Mouse (Mus musculus) midbrain, embryonic 16.5 days (tissue): ENCODE results near the gene Gm13277. TPM values are rescaled to one million over a fixed set of nuclear protein-coding genes. Genes with fewer than 3 reads are reported as not detected.
"Not testable (repeated sequence)": the region's sequence is repeated elsewhere in the genome, so short reads cannot be mapped to it uniquely, and the experiment has no call there.

Experiments used
- ATAC-seq: fragments of 200-750 bp; cut with Nextera tagmentation; 2 replicates; pipeline ENCODE4 v1.8.0; 2017; ENCODE audit warnings: moderate TSS enrichment
- H3K27ac ChIP-seq: fragments of 300-500 bp; sonication (generic); 2 replicates; pipeline ENCODE4 v1.5.1; 2014; ENCODE audit warnings: mild to moderate bottlenecking, low read length, mixed read lengths
- H3K27me3 ChIP-seq: fragments of 300-500 bp; sonication (generic); 2 replicates; pipeline ENCODE4 v1.6.1; 2014; ENCODE audit warnings: low read depth, low read length, mixed read lengths; ENCODE audit not compliant: control insufficient read depth, insufficient read depth
- H3K36me3 ChIP-seq: fragments of 300-500 bp; sonication (generic); 2 replicates; pipeline ENCODE4 v1.6.1; 2014; ENCODE audit warnings: mild to moderate bottlenecking, low read length, moderate library complexity, mixed read lengths; ENCODE audit not compliant: control insufficient read depth, insufficient read depth
- H3K4me1 ChIP-seq: fragments of 300-500 bp; sonication (generic); 2 replicates; pipeline ENCODE4 v1.6.1; 2014; ENCODE audit warnings: mild to moderate bottlenecking, low read length, mixed read lengths; ENCODE audit not compliant: control insufficient read depth, insufficient read depth
- H3K4me2 ChIP-seq: fragments of 300-500 bp; sonication (generic); 2 replicates; pipeline ENCODE4 v1.6.1; 2014; ENCODE audit warnings: mild to moderate bottlenecking, low read length, mixed read lengths
- H3K4me3 ChIP-seq: fragments of 300-500 bp; sonication (generic); 2 replicates; pipeline ENCODE4 v1.5.1; 2014; ENCODE audit warnings: low read depth, mild to moderate bottlenecking, low read length, moderate library complexity, mixed read lengths
- H3K9ac ChIP-seq: fragments of 300-500 bp; sonication (generic); 2 replicates; pipeline ENCODE4 v1.6.1; 2014; ENCODE audit warnings: low read depth, low read length, mixed read lengths
- H3K9me3 ChIP-seq: fragments of 300-500 bp; sonication (generic); replicated peaks from 2 replicates; pipeline ENCODE4 v1.6.1; 2014; ENCODE audit warnings: mild to moderate bottlenecking, low read length, mixed read lengths; ENCODE audit not compliant: control insufficient read depth, poor library complexity, severe bottlenecking
- WGBS: fragments of 180-500 bp; shearing (Covaris S2); extraction: QIAGEN DNeasy Blood & Tissue Kit; methylation state at CpG from one replicate; pipeline ENCODE4 v1.1.7; 2014; 5-methylcytosine and 5-hydroxymethylcytosine counted together
- polyA plus RNA-seq: library from polyadenylated mRNA; unstranded; fragments of >200 nt; fragmentation: Nextera tagmentation; extraction: Ambion mirVana; gene quantifications from 2 replicates; pipeline ENCODE4 v1.2.1, GENCODE M21; 2015

Gene Gm13277
- polyA plus RNA-seq, 1 experiment from 2014 or later: not detected

DNA sequence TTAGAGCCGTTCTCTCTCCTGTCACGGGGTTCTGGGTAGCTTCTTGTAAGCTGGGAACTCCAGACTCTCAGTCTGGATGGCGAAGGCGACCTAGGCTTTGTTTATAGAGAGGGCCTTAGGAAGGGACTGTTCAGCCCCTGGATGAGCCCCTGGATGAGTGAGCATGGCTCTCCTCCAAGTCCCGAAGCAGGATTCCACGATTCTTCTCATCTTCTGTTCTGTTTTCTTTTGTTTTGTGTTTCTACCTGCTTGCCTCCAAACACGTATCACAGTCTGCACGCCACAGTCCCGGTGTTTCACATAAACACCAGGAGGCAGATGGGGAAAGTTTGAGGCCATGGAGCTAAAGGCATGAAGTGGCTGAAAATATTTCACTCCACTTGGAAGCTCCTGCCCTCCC is 29.7 kb upstream of the Gm13277 start:
- not testable (repeated sequence) for H3K4me1 ChIP-seq, H3K9ac ChIP-seq, H3K36me3 ChIP-seq, H3K4me2 ChIP-seq, H3K9me3 ChIP-seq, H3K4me3 ChIP-seq, H3K27ac ChIP-seq, ATAC-seq, H3K27me3 ChIP-seq
- 90% methylated on average over 9 of the region's 9 CpGs for WGBS

DNA sequence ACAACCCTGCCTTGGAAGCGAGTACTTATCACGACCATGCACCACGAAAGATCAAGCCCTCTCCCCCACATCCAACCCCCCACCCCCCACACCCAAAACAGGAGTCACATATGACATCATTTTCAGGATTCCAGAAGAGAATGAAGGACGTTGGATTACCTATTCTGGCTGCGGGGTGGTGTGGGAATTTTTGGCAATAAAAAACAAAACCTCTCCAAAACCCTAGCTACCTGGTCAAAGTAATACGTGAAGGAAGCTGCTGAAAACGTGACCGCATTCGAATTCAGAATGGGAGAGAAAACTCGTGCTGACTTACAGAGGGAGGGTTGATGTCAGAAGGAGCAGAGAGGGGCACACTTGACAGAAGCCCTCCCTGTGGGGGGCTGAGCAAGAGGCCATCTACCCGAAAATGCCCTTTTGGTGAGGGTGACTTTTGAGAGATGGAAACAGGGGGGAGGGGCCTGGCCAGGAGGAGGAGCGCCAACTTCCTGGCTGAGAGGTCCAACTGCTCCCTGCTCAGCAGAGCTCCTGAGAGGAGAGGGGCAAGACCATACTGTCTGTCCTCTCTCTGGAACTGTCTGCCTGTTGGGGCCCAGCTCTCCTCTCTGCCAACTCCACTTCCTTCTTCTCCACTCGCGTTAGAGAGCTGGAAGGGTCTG is 28.7 kb upstream of the Gm13277 start, which contains the start of gene Gm13283:
Gene Gm13283 (plus strand): TSS at position 510 of the 659 bp plus-strand sequence.
- 36% methylated on average over 6 of the region's 14 CpGs for WGBS
- not testable (repeated sequence) for H3K27me3 ChIP-seq, H3K27ac ChIP-seq, H3K36me3 ChIP-seq, H3K4me1 ChIP-seq, H3K9ac ChIP-seq, H3K9me3 ChIP-seq, ATAC-seq
- Histone ChIP-seq H3K4me2 (peak within 1 kb of the TSS; percentile 60), H3K4me3 (peak within 1 kb of the TSS; percentile 32)

DNA sequence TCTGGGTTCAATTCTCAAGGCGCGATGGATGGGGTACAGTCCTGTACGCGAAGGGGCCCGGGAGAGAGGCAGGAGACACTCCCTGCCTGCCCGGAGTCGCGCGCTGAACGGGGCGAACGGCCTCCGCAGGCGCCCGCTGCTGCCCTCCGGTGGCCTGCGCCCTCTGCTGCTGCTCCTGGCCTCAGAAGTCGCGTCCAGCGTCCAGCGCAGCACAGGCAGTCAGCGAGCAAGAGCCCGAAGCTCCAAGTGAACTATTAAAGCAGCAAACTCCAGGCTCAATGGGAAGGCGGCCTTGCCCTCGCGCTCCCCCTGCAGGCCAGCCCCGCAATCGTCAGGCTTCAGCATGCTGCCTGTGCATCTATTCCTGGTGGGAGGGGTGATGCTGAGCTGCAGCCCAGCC is 28.0 kb upstream of the Gm13277 start:
- not testable (repeated sequence) for H3K9me3 ChIP-seq, H3K9ac ChIP-seq, H3K27me3 ChIP-seq, H3K27ac ChIP-seq, H3K36me3 ChIP-seq, H3K4me1 ChIP-seq, ATAC-seq
- peak overlapping the region; percentile 32 for H3K4me3 ChIP-seq
- H3K4me2 ChIP-seq: peak overlapping the region; percentile 60
- 0% methylated on average over 12 of the region's 28 CpGs for WGBS

DNA sequence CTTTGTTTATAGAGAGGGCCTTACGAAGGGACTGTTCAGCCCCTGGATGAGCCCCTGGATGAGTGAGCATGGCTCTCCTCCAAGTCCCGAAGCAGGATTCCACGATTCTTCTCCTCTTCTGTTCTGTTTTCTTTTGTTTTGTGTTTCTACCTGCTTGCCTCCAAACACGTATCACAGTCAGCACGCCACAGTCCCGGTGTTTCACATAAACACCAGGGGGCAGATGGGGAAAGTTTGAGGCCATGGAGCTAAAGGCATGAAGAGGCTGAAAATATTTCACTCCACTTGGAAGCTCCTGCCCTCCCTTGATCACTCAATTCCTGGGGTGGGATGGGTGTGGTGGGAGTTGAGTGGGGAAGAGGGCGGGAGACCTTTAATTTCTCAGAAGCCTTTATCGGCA is 26.7 kb upstream of the Gm13277 start:
- WGBS: 65% methylated on average over 6 of the region's 8 CpGs
- not testable (repeated sequence) for H3K9ac ChIP-seq, H3K4me3 ChIP-seq, H3K27ac ChIP-seq, H3K4me2 ChIP-seq, H3K9me3 ChIP-seq, H3K36me3 ChIP-seq, H3K4me1 ChIP-seq, ATAC-seq, H3K27me3 ChIP-seq

DNA sequence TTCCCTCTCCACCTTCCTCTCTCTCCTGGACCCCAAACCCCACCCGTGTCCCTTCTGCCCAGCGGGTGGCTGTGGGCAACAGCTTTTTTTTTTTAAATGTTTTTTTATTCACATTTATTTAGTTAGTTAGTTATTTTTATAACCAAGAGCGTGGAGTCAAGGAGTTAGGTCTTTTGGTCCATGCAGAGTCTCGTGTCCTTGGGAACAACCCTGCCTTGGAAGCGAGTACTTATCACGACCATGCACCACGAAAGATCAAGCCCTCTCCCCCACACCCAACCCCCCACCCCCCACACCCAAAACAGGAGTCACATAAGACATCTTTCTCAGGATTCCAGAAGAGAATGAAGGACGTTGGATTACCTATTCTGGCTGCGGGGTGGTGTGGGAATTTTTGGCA is 26.1 kb upstream of the Gm13277 start:
- not testable (repeated sequence) for H3K4me1 ChIP-seq, H3K9me3 ChIP-seq, H3K9ac ChIP-seq, H3K4me3 ChIP-seq, H3K27ac ChIP-seq, H3K27me3 ChIP-seq, H3K36me3 ChIP-seq, H3K4me2 ChIP-seq, ATAC-seq
- WGBS: 59% methylated on average over 7 of the region's 9 CpGs

DNA sequence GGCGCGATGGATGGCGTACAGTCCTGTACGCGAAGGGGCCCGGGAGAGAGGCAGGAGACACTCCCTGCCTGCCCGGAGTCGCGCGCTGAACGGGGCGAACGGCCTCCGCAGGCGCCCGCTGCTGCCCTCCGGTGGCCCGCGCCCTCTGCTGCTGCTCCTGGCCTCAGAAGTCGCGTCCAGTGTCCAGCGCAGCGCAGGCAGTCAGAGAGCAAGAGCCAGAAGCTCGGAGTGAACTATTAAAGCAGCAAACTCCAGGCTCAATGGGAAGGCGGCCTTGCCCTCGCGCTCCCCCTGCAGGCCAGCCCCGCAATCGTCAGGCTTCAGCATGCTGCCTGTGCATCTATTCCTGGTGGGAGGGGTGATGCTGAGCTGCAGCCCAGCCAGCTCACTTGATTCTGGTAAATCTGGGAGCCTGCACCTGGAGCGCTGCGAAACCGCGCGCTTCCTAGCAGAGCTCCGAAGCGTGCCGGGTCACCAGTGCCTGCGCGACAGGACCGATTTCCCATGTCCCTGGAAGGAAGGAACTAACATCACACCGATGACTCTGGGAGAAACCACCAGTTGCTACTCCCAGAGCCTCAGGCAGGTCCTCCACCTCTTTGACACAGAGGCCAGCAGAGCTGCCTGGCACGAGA is 24.9 kb upstream of the Gm13277 start:
- peak overlapping the region; percentile 34 for H3K4me3 ChIP-seq
- ATAC-seq: not testable (repeated sequence)
- 5% methylated on average over 21 of the region's 42 CpGs for WGBS

DNA sequence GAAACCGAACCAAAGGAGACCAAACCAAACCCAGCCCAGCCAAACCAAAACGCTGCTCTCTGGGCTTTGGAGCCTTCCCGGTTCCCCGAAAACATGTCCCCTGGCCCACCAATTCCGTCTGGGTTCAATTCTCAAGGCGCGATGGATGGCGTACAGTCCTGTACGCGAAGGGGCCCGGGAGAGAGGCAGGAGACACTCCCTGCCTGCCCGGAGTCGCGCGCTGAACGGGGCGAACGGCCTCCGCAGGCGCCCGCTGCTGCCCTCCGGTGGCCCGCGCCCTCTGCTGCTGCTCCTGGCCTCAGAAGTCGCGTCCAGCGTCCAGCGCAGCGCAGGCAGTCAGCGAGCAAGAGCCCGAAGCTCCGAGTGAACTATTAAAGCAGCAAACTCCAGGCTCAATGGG is 14.9 kb upstream of the Gm13277 start, which contains the start of gene Gm13290:
Gene Gm13290 (plus strand): TSS at position 301 of the 400 bp plus-strand sequence.
- not testable (repeated sequence) for ATAC-seq, H3K4me2 ChIP-seq, H3K36me3 ChIP-seq, H3K9me3 ChIP-seq, H3K27me3 ChIP-seq, H3K4me3 ChIP-seq, H3K4me1 ChIP-seq, H3K27ac ChIP-seq, H3K9ac ChIP-seq
- no CpG with 5 or more reads among the region's 32 CpGs for WGBS

More for the DNA sequence above, 24.9 kb upstream of the Gm13277 start:
- H3K4me2 ChIP-seq: peak overlapping the region; percentile 60
- H3K27me3 ChIP-seq, H3K27ac ChIP-seq, H3K9ac ChIP-seq, H3K9me3 ChIP-seq, H3K36me3 ChIP-seq, H3K4me1 ChIP-seq: not testable (repeated sequence)

DNA sequence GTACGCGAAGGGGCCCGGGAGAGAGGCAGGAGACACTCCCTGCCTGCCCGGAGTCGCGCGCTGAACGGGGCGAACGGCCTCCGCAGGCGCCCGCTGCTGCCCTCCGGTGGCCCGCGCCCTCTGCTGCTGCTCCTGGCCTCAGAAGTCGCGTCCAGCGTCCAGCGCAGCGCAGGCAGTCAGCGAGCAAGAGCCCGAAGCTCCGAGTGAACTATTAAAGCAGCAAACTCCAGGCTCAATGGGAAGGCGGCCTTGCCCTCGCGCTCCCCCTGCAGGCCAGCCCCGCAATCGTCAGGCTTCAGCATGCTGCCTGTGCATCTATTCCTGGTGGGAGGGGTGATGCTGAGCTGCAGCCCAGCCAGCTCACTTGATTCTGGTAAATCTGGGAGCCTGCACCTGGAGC is 11.8 kb upstream of the Gm13277 start, which contains the start of gene Gm13289:
Gene Gm13289 (plus strand): TSS at position 301 of the 400 bp plus-strand sequence.
- H3K36me3 ChIP-seq, H3K4me1 ChIP-seq, H3K9ac ChIP-seq, H3K9me3 ChIP-seq, H3K27me3 ChIP-seq, ATAC-seq, H3K4me2 ChIP-seq, H3K4me3 ChIP-seq, H3K27ac ChIP-seq: not testable (repeated sequence)
- WGBS: no CpG with 5 or more reads among the region's 29 CpGs

DNA sequence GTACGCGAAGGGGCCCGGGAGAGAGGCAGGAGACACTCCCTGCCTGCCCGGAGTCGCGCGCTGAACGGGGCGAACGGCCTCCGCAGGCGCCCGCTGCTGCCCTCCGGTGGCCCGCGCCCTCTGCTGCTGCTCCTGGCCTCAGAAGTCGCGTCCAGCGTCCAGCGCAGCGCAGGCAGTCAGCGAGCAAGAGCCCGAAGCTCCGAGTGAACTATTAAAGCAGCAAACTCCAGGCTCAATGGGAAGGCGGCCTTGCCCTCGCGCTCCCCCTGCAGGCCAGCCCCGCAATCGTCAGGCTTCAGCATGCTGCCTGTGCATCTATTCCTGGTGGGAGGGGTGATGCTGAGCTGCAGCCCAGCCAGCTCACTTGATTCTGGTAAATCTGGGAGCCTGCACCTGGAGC is 8.9 kb upstream of the Gm13277 start, which contains the start of gene Gm13272:
Gene Gm13272 (plus strand): TSS at position 301 of the 400 bp plus-strand sequence.
- no CpG with 5 or more reads among the region's 29 CpGs for WGBS
- not testable (repeated sequence) for H3K36me3 ChIP-seq

More for the DNA sequence above, 8.9 kb upstream of the Gm13277 start, which contains the start of gene Gm13272:
- not testable (repeated sequence) for ATAC-seq, H3K27me3 ChIP-seq, H3K9ac ChIP-seq, H3K4me2 ChIP-seq, H3K4me1 ChIP-seq, H3K9me3 ChIP-seq, H3K27ac ChIP-seq, H3K4me3 ChIP-seq
